Mouse (Mus musculus) forebrain, embryonic 10.5 days (tissue): Measurements from ENCODE around the gene Dis3l. TPM values are rescaled to one million over a fixed set of nuclear protein-coding genes. Genes with fewer than 3 reads are reported as not detected.
"Not testable (repeated sequence)": the region's sequence is repeated elsewhere in the genome, so short reads cannot be mapped to it uniquely, and the experiment has no call there.

ENCODE experiments used
- DNase-seq: peaks from one replicate; pipeline ENCODE4 v3.0.0-alpha.2; 2017; ENCODE audit warnings: low spot score; ENCODE audit errors: extremely low spot score
- H3K27ac ChIP-seq: fragments of 300-500 bp; sonication (generic); 2 replicates; pipeline ENCODE4 v1.5.1; 2016; ENCODE audit warnings: mild to moderate bottlenecking
- H3K27me3 ChIP-seq: fragments of 300-500 bp; sonication (generic); 2 replicates; pipeline ENCODE4 v1.6.1; 2016; ENCODE audit warnings: mild to moderate bottlenecking; ENCODE audit not compliant: poor library complexity, severe bottlenecking
- H3K36me3 ChIP-seq: fragments of 300-500 bp; sonication (generic); replicated peaks from 2 replicates; pipeline ENCODE4 v1.6.1; 2016; ENCODE audit warnings: mild to moderate bottlenecking, moderate library complexity
- H3K4me1 ChIP-seq: fragments of 300-500 bp; sonication (generic); 2 replicates; pipeline ENCODE4 v1.6.1; 2016
- H3K4me3 ChIP-seq: fragments of 300-500 bp; sonication (generic); 2 replicates; pipeline ENCODE4 v1.5.1; 2016; ENCODE audit warnings: mild to moderate bottlenecking, moderate library complexity
- H3K9me3 ChIP-seq: fragments of 300-500 bp; sonication (generic); 2 replicates; pipeline ENCODE4 v1.6.1; 2016; ENCODE audit warnings: mild to moderate bottlenecking, moderate library complexity
- WGBS: fragments of 180-500 bp; shearing (Covaris S2); methylation state at CpG from one replicate; pipeline ENCODE4 v1.1.7; 2016; 5-methylcytosine and 5-hydroxymethylcytosine counted together
- polyA plus RNA-seq: library from polyadenylated mRNA; unstranded; fragments of >200 nt; fragmentation: Nextera tagmentation; extraction: Ambion mirVana; gene quantifications from 2 replicates; pipeline ENCODE4 v1.2.1, GENCODE M21; 2016

Gene Dis3l
- polyA plus RNA-seq, 1 experiment from 2014 or later = 21.9 TPM

- not testable (repeated sequence) for H3K4me3 ChIP-seq, H3K9me3 ChIP-seq, DNase-seq, H3K36me3 ChIP-seq, H3K4me1 ChIP-seq, H3K27me3 ChIP-seq, H3K27ac ChIP-seq
- 94% methylated on average over 8 of the region's 8 CpGs for WGBS
Observed at GRCm38 (mm10) chr9:64268836-64269235, 72.3 kb downstream of the Dis3l start.

DNA sequence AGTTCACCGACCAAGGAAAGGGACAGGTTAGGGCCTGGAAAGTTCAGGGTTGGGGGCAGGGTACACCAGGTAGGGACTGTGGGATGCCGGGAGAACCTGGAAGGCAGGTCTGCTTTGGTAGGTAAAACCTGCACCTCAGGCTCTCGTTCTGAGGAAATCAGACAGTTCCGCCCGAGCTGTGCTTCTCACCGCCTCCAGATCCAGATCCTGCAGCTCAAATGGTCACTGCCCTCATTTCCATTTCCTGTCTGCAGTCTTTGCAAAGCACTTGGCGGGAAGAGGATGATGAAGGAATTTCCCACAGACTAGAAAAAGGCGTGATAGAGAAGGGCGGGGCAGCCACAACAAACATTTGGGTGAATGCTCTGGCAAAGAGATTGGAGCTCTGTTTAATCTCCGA, 72.9 kb downstream of the Dis3l start:
- Histone ChIP-seq H3K27ac (no peak overlapping the region), H3K9me3 (no peaks in the 10 kb centered on the region), H3K27me3 (no peaks in the 10 kb centered on the region), H3K4me1 (no peaks in the 10 kb centered on the region), H3K4me3 (no peak overlapping the region), H3K36me3 (no peaks in the 10 kb centered on the region)
- no peak for DNase-seq
- WGBS = 91% methylated on average over 10 of the region's 10 CpGs

- 92% methylated on average over 1 of the region's 1 CpGs for WGBS
- H3K4me3 ChIP-seq = no peak overlapping the region
- H3K36me3 ChIP-seq = no peaks in the 10 kb centered on the region
- no peaks in the 10 kb centered on the region for H3K4me1 ChIP-seq
- no peaks in the 10 kb centered on the region for H3K27me3 ChIP-seq
- H3K9me3 ChIP-seq = no peaks in the 10 kb centered on the region
- DNase-seq = no peak
- H3K27ac ChIP-seq = no peak overlapping the region
Observed at GRCm38 (mm10) chr9:64267231-64267630, 73.9 kb downstream of the Dis3l start.

DNA sequence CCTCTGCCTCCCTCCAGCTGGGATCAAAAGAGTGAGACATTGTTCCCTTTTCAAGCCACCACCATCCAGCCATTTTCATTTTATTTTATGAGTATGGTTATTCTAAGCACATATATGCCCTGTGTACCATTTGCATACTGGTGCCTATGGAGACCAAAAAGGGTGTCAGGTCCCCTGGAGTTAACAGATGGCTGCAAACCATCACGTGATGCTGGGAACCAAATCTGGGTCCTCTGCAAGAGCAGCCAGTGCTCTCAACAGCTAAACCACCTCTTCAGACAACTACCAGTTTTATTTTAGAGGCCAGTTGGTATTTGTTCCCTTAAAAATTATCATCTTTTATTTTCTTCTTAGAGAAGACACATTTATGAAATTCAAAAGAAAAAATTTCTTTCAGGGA, 76.3 kb downstream of the Dis3l start:
- DNase-seq = no peak
- H3K36me3 ChIP-seq = no peaks in the 10 kb centered on the region
- 73% methylated on average over 1 of the region's 1 CpGs for WGBS
- H3K27me3 ChIP-seq = no peaks in the 10 kb centered on the region
- H3K4me3 ChIP-seq = no peak overlapping the region
- no peaks in the 10 kb centered on the region for H3K4me1 ChIP-seq
- no peak overlapping the region for H3K27ac ChIP-seq
- H3K9me3 ChIP-seq = no peaks in the 10 kb centered on the region

DNA sequence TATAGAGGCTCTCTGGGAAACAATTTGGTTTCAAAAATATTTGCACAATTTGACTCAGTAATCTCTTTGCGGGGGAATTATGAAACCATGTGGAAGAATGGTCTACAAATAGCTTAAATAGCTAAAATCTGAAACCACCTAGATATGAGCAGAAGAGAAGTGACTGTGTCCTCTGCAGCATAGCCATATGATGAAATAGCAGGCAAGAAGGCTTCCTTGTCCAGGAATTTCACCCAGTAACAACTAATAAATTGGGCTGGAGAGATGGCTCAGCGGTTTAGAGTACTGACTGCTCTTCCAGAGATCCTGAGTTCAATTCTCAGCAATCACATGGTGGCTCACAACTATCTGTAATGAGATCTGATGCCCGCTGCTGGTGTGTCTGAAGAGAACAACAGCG, 80.1 kb downstream of the Dis3l start:
- Histone ChIP-seq H3K9me3 (no peaks in the 10 kb centered on the region), H3K27ac (no peak overlapping the region), H3K27me3 (no peaks in the 10 kb centered on the region), H3K36me3 (no peaks in the 10 kb centered on the region), H3K4me1 (no peaks in the 10 kb centered on the region), H3K4me3 (no peak overlapping the region)
- 89% methylated on average over 4 of the region's 4 CpGs for WGBS
- no peak for DNase-seq

- H3K9me3 ChIP-seq = no peaks in the 10 kb centered on the region
Observed at GRCm38 (mm10) chr9:64259906-64260305, 81.2 kb downstream of the Dis3l start.

More at GRCm38 (mm10) chr9:64259906-64260305, 81.2 kb downstream of the Dis3l start:
- Histone ChIP-seq H3K36me3 (no peaks in the 10 kb centered on the region), H3K4me1 (no peaks in the 10 kb centered on the region), H3K27me3 (no peaks in the 10 kb centered on the region), H3K27ac (no peak overlapping the region), H3K4me3 (no peak overlapping the region)
- WGBS = 90% methylated on average over 5 of the region's 5 CpGs
- no peak for DNase-seq

Other genes starting within 250 kb of the Dis3l start
- gene Lctl, start 224.1 kb downstream of the Dis3l start, polyA plus RNA-seq = 0.11 TPM in 1 of 2 replicates, not detected in the other
- gene Zwilch, start 168.2 kb downstream of the Dis3l start, polyA plus RNA-seq = 47.5 and 49.3 TPM in 2 replicates
- gene Rpl4, start 167.9 kb downstream of the Dis3l start, polyA plus RNA-seq = 1,283 and 1,312 TPM in 2 replicates
- gene Snapc5, start 162.0 kb downstream of the Dis3l start, polyA plus RNA-seq = 35.6 and 38.1 TPM in 2 replicates
- gene Uchl4, start 106.1 kb downstream of the Dis3l start, polyA plus RNA-seq = 3.6 and 4.4 TPM in 2 replicates
- gene Map2k1, start 87.7 kb downstream of the Dis3l start, polyA plus RNA-seq = 74.9 and 81.7 TPM in 2 replicates
- 330 and 333 TPM in 2 replicates for gene Tipin, start 59.7 kb downstream of the Dis3l start, polyA plus RNA-seq
- gene Megf11, start 44.3 kb upstream of the Dis3l start, polyA plus RNA-seq = 0.92 and 0.99 TPM in 2 replicates